Mouse (Mus musculus) cortical plate, adult 2 months (tissue): ENCODE measurements around the gene Asic1.

ENCODE experiments used
- CTCF ChIP-seq: fragments of 200-500 bp; IDR thresholded peaks from 2 replicates; pipeline ENCODE4 v1.5.1; 2011; ENCODE audit warnings: mild to moderate bottlenecking, control low read depth, low read length; ENCODE audit not compliant: insufficient read depth; ENCODE audit errors: extremely low read depth
- POLR2A ChIP-seq: fragments of 200-500 bp; IDR thresholded peaks from 2 replicates; pipeline ENCODE4 v1.6.1; 2011; ENCODE audit warnings: mild to moderate bottlenecking, low read length, control low read depth; ENCODE audit not compliant: insufficient read depth; ENCODE audit errors: extremely low read depth

DNA sequence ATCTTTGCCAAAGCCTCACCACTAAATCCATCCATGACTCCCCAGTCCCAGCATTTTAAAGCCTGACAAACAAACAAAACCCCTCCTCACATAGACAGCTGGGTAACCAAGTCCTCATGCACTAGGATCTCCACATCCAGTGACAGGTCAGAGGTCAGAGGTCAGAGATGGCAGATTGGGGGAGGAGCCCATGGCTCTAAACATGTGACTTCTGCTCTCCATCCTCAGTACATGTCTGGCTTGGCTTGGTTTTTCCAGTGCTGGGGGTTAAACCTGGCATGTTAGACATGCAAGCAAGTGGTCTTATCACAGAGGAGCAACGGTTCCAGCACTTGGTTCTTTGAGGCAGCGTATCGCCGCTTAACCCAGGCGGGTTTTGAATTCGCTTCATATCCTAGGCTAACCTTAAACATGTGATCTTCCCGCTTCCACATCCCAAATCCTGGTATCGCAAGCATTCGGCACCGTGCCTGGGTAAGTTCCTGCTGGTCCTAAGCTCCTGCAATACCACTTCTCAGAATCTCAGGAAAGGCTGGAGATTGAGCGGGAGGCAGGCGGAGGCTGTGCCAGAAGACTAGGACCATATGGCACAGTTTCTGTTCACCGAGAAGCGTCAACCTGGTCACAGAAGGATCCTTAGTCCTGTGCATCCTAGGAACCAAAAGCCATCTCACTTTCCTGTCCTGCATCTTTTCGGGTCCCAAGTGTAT lies 8.9 kb upstream of the Asic1 start:
- TF ChIP-seq CTCF, result no peak
- no peak for TF ChIP-seq POLR2A
